Mouse (Mus musculus) thymus, adult 2 months (tissue): ENCODE measurements at regions not wholly inside any gene's neighbourhood (a gene's known extent, or its start where the extent isn't known, plus 50 kb on each side); places are given as distances from the start of the nearest gene placed in this dataset.
A peak's percentile ranks its signal among the peaks of the same experiment; 100 is the strongest.

Experiments used
- DNase-seq: peaks from one replicate; pipeline ENCODE4 v3.0.0; 2021
- H3K27ac ChIP-seq: fragments of 200-500 bp; 2 replicates; pipeline ENCODE4 v1.5.1; 2012; ENCODE audit warnings: low read length, control low read depth; ENCODE audit not compliant: control insufficient read depth, insufficient read depth
- H3K27me3 ChIP-seq: fragments of 200-500 bp; 2 replicates; pipeline ENCODE4 v1.6.1; 2012; ENCODE audit warnings: mild to moderate bottlenecking, low read length, moderate library complexity, mixed read lengths; ENCODE audit not compliant: control insufficient read depth, insufficient read depth
- H3K36me3 ChIP-seq: fragments of 200-500 bp; 2 replicates; pipeline ENCODE4 v1.6.1; 2012; ENCODE audit warnings: mild to moderate bottlenecking, low read length, moderate library complexity; ENCODE audit not compliant: control insufficient read depth, insufficient read depth
- H3K4me1 ChIP-seq: fragments of 200-500 bp; replicated peaks from 2 replicates; pipeline ENCODE4 v1.6.1; 2012; ENCODE audit warnings: low read length; ENCODE audit not compliant: control insufficient read depth, insufficient read depth
- H3K4me3 ChIP-seq: fragments of 200-500 bp; 2 replicates; pipeline ENCODE4 v1.5.1; 2012; ENCODE audit warnings: mild to moderate bottlenecking, low read length, control low read depth, moderate library complexity; ENCODE audit not compliant: control insufficient read depth, insufficient read depth
- CTCF ChIP-seq: fragments of 200-500 bp; IDR thresholded peaks from 2 replicates; pipeline ENCODE4 v1.5.1; 2012; ENCODE audit warnings: mild to moderate bottlenecking, control low read depth, low read length, moderate library complexity, borderline replicate concordance; ENCODE audit not compliant: control insufficient read depth, poor library complexity, insufficient read depth; ENCODE audit errors: extremely low read depth
- POLR2A ChIP-seq: fragments of 200-500 bp; IDR thresholded peaks from 2 replicates; pipeline ENCODE4 v1.6.1; 2012; ENCODE audit warnings: mild to moderate bottlenecking, low read length, control low read depth, moderate library complexity; ENCODE audit not compliant: control insufficient read depth, poor library complexity, insufficient read depth; ENCODE audit errors: extremely low read depth
- WGBS: fragments of 180-500 bp; shearing (Covaris S2); methylation state at CpG from one replicate; pipeline ENCODE4 v1.1.7; 2018; 5-methylcytosine and 5-hydroxymethylcytosine counted together

DNA sequence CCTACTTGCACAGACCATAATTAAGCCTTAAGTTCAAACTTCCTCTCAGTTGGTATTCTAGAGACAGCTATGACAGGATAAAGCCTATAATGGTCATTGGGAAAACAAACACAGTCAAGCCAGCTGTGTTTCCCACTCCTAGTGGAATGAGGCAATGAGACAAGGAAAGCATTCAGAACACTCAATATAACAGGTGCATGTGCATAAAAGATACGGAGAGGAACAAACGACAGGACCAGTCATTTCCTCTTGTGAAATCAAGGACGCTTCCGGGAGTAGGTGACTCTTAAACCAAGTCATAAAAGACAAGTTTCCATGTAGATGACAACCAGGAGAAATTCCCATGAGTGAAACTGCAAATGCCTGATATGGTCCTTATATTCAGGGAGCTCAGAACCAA is 232.1 kb upstream of the Gm26657 start:
- Histone ChIP-seq H3K36me3 (no peaks in the 10 kb centered on the region), H3K4me1 (no peaks in the 10 kb centered on the region), H3K27ac (no peak overlapping the region), H3K4me3 (no peak overlapping the region), H3K27me3 (no peaks in the 10 kb centered on the region)
- WGBS: 89% methylated on average over 4 of the region's 4 CpGs
- no peak for DNase-seq
- TF ChIP-seq CTCF: no peak
- no peak for TF ChIP-seq POLR2A

DNA sequence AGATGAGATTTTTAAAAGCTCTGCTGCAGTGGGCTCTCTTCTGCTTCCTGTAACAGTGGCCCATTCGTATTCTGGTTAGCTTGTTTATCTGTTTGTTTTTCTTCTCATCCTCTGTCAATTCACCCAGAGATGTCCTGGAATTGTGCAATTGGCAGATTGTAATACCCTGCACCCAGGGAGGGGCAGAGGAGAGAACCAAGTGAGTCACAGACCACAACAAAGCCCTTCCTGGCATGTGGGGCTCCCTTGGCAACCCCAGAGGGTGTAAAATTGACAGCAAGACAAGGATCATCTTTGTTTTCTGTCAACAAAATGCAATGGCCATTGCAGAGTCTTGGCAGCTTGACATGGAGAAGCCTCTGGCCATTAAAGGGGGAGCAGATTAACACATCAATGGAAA is 233.1 kb upstream of the Gm26657 start:
- no peak for TF ChIP-seq POLR2A
- TF ChIP-seq CTCF: no peak
- H3K36me3 ChIP-seq: no peaks in the 10 kb centered on the region
- no peaks in the 10 kb centered on the region for H3K27me3 ChIP-seq
- DNase-seq: no peak
- no peak overlapping the region for H3K4me3 ChIP-seq
- WGBS: 90% methylated on average over 1 of the region's 1 CpGs
- no peak overlapping the region for H3K27ac ChIP-seq
- H3K4me1 ChIP-seq: no peaks in the 10 kb centered on the region

DNA sequence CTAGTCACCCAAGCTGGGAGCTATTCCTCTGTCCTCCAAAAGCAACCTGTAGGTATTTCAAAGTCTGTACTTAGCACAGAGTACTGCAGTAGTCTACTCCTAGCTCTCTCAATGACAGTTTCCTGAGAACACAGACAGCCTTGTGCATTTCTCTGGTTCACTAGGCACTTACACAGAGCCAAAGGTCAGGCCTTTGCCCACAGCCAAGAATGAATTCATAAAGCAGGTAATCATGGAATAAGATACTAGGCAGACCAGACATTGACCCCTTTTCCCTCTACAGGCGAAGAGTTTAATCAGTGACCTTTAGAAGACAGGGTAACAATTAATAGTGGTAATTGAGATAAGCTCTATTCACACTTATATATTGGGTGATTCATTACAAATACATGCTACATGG is 233.8 kb upstream of the Gm26657 start:
- H3K27ac ChIP-seq: no peak overlapping the region
- H3K4me1 ChIP-seq: no peaks in the 10 kb centered on the region
- 90% methylated on average over 1 of the region's 1 CpGs for WGBS
- no peaks in the 10 kb centered on the region for H3K36me3 ChIP-seq
- no peak overlapping the region for H3K4me3 ChIP-seq
- TF ChIP-seq CTCF (no peak), POLR2A (no peak)
- H3K27me3 ChIP-seq: no peaks in the 10 kb centered on the region
- DNase-seq: no peak

DNA sequence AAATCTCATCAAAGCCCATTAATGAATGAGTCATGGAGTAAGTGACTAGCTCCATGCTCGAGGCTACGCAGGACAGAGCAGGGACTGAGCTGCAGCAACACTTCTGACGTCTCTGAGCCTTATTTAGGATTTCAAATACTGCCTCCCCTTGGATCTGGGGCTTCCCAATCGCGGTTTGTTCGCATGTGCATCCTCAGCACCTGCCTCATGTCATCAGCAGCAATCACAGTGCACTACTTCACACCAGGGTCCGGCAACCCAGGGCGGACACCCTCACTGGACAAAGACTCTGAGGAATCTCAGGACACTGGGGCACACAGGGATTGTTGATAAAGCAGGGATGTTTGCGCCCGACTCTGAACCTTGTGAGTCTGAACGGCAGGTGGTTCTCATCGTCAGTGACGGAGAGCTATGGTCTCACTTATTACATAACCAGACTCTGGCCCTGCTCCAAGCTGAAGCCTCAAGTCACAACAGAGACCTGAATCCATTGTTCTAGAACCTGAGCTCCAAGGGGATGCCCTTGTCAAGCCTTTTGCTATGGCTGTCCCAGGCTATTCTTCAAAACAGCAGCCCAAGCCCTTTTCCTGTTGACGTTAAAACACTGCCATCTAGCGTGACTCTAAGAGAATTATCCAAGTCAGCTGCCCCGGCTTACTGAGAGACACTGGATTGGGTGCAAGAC is 247.2 kb upstream of the Gm26657 start:
- WGBS: 63% methylated on average over 16 of the region's 16 CpGs
- Histone ChIP-seq H3K4me3 (no peak overlapping the region), H3K4me1 (no peaks in the 10 kb centered on the region), H3K27me3 (no peaks in the 10 kb centered on the region), H3K27ac (no peak overlapping the region), H3K36me3 (no peaks in the 10 kb centered on the region)
- TF ChIP-seq POLR2A: no peak
- peak; percentile 4 for DNase-seq

DNA sequence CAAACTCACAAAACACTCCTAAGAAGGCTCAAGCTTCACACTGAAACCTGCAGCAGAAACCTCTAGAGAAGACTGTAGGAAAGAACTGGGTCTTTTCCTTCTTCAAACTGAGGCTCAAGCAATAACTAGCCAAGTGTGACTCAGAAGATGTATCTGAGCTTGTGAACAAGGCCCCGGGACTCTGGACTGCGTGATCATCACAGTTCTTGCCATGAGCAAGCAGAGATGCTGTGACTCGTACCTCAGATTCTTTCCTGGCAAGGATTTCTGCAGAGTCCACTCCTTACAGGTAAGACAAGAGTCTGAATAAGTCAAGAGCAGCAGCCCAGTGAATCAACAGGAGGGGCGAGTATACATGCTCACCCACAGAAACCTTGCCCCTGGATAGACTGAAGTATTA is 250.5 kb upstream of the Gm26657 start:
- WGBS: 88% methylated on average over 4 of the region's 4 CpGs
- Histone ChIP-seq H3K4me3 (no peak overlapping the region), H3K27ac (no peak overlapping the region), H3K4me1 (no peaks in the 10 kb centered on the region), H3K36me3 (no peaks in the 10 kb centered on the region), H3K27me3 (no peaks in the 10 kb centered on the region)
- no peak for DNase-seq
- TF ChIP-seq POLR2A (no peak), CTCF (no peak)

DNA sequence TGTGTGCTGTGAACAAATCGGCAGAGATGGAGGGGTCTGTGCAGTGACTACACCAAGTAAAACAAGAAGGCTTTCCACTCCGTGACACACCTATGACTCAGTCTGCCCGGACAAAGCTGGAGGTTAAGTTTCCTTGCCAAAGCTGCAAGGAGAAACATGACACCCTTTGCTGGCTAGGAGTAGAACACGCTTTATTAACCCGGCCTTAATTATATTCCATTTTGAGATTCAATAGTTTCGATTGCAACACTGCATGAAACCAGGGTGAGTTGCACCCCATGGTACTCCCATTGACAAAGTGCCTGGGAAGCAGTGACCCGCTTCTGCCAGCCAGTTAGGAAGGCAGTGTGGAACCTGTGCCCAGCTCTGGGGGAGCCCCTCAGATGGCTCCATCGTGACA is 256.2 kb upstream of the Gm26657 start:
- DNase-seq: no peak
- no peak for TF ChIP-seq CTCF
- no peak for TF ChIP-seq POLR2A
- no peak overlapping the region for H3K27ac ChIP-seq
- no peak overlapping the region for H3K4me3 ChIP-seq
- H3K4me1 ChIP-seq: no peaks in the 10 kb centered on the region
- no peaks in the 10 kb centered on the region for H3K36me3 ChIP-seq
- WGBS: 87% methylated on average over 8 of the region's 8 CpGs
- H3K27me3 ChIP-seq: no peaks in the 10 kb centered on the region

DNA sequence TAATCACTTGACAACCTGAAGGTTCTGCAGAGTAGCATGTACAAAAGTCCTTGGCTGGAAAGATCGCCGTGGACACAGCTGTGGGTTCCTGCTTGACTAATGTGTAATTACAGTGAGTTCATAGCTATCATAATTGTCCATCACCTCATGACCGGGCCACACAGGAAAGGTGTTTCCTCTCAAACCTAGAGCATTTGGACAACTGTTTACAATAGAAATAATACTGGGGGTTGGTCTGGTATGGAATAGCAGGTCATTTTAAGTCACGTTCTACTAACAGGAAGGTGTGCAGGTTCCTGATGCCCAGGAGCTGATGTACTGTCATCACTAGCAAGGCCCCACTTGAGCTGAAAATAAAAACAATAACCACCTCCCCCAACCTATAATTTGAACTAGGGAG is 283.1 kb upstream of the Gm26657 start:
- DNase-seq: no peak
- Histone ChIP-seq H3K27ac (no peak overlapping the region), H3K36me3 (no peaks in the 10 kb centered on the region), H3K27me3 (no peaks in the 10 kb centered on the region), H3K4me1 (no peaks in the 10 kb centered on the region), H3K4me3 (no peak overlapping the region)
- TF ChIP-seq CTCF: no peak
- TF ChIP-seq POLR2A: no peak
- WGBS: 84% methylated on average over 4 of the region's 4 CpGs
